Mouse (Mus musculus): ENCODE measurements around the gene Rpa1. TPM values are rescaled to one million over a fixed set of nuclear protein-coding genes. Genes with fewer than 3 reads are reported as not detected.

Rpa1 gene
- total and polyA plus RNA-seq, 2 experiments from 2014 or later = 62.9 to 118 TPM

DNA sequence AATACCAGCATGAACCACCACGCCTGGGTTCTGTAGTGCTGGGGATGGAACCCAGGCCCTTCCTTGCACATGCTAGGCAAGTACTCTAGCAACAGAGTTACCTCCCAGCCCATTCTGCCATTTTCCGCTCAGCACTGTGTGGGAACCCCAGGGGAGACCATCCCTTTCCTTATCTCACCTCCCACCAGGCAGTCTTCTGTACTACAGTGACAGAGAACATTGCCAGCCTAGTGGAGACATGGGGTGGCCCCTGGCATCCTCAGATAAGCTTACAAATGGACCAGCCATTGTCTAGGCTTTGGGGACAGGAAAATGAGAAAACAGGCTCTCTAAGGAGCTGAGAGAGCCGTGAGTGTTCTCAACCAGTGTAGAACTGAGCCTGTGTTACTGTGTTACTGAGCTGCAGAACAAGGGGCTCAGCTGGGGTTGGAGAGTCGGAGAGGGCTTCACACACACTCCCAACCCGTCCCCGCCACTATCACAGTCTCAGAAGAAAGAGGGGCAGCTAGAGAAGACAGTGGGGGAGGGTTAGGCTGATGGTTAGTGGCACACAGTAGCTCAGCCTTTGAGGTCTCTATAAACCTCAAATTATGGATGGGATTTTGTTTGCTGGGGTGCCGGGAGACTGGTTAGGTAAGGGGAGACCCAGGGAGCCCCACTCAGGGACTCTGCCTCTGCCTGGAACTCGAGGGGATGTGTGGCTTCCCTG lies 77.7 kb downstream of the Rpa1 start:
- peaks cover 10% of the 10 kb centered on the region for H3K36me3 ChIP-seq (replicated peaks; ENCODE audit: control insufficient read depth, insufficient read depth, low read length)
- DNase-seq (ENCODE audit: low spot score) = no peak
- no peaks in the 10 kb centered on the region for H3K9me3 ChIP-seq (replicated peaks; ENCODE audit: control insufficient read depth, low read length)
- H3K4me2 ChIP-seq (ENCODE audit: low read depth, low read length) = no peak overlapping the region
- TF ChIP-seq EP300 (IDR thresholded peaks at IDR 0.05; ENCODE audit: low read depth) (no peak), CTCF (IDR thresholded peaks at IDR 0.05; ENCODE audit: low read depth) (no peak)
- ATAC-seq (ENCODE audit: insufficient read depth, low read depth) = no peak
- no peaks in the 10 kb centered on the region for H3K27me3 ChIP-seq (ENCODE audit: control insufficient read depth, insufficient read depth, low read length)
- H3K9ac ChIP-seq (replicated peaks; ENCODE audit: low read depth, low read length) = no peak overlapping the region
- WGBS = 65% methylated on average over 8 of the region's 8 CpGs
- H3K27ac ChIP-seq (ENCODE audit: low read depth) = peak overlapping the region; percentile 43; the same call in 1 of the 2 replicates
- no peak overlapping the region for H3K4me3 ChIP-seq (ENCODE audit: low read depth, low read length)
- H3K4me1 ChIP-seq (ENCODE audit: control insufficient read depth, insufficient read depth) = peaks cover 46% of the 10 kb centered on the region

GRCm38 (mm10) chr11:75269213-75269612 lies 78.9 kb downstream of the Rpa1 start:
- H3K36me3 ChIP-seq (replicated peaks; ENCODE audit: control insufficient read depth, insufficient read depth, low read length) = peaks cover 14% of the 10 kb centered on the region
- 64% methylated on average over 4 of the region's 4 CpGs for WGBS
- no peaks in the 10 kb centered on the region for H3K9me3 ChIP-seq (replicated peaks; ENCODE audit: control insufficient read depth, low read length)
- peaks cover 39% of the 10 kb centered on the region for H3K4me1 ChIP-seq (ENCODE audit: control insufficient read depth, insufficient read depth)
- DNase-seq (ENCODE audit: low spot score) (no peak), ATAC-seq (ENCODE audit: insufficient read depth, low read depth) (no peak)
- no peak for TF ChIP-seq EP300 (IDR thresholded peaks at IDR 0.05; ENCODE audit: low read depth)
- TF ChIP-seq CTCF (IDR thresholded peaks at IDR 0.05; ENCODE audit: low read depth) = no peak
- no peak overlapping the region for H3K27ac ChIP-seq (ENCODE audit: low read depth)
- H3K4me3 ChIP-seq (ENCODE audit: low read depth, low read length) = no peak overlapping the region
- H3K9ac ChIP-seq (replicated peaks; ENCODE audit: low read depth, low read length) = no peak overlapping the region
- H3K4me2 ChIP-seq (ENCODE audit: low read depth, low read length) = no peak overlapping the region
- no peaks in the 10 kb centered on the region for H3K27me3 ChIP-seq (ENCODE audit: control insufficient read depth, insufficient read depth, low read length)

- no peak for DNase-seq (ENCODE audit: low spot score)
- H3K36me3 ChIP-seq (replicated peaks; ENCODE audit: control insufficient read depth, insufficient read depth, low read length) = peaks cover 14% of the 10 kb centered on the region
- H3K4me1 ChIP-seq (ENCODE audit: control insufficient read depth, insufficient read depth) = peaks cover 38% of the 10 kb centered on the region
- 22% methylated on average over 5 of the region's 5 CpGs for WGBS
- no peak for TF ChIP-seq EP300 (IDR thresholded peaks at IDR 0.05; ENCODE audit: low read depth)
- TF ChIP-seq CTCF (IDR thresholded peaks at IDR 0.05; ENCODE audit: low read depth) = no peak
- H3K27me3 ChIP-seq (ENCODE audit: control insufficient read depth, insufficient read depth, low read length) = no peaks in the 10 kb centered on the region
- no peaks in the 10 kb centered on the region for H3K9me3 ChIP-seq (replicated peaks; ENCODE audit: control insufficient read depth, low read length)
- no peak overlapping the region for H3K4me2 ChIP-seq (ENCODE audit: low read depth, low read length)
- peak overlapping the region; percentile 68 for H3K27ac ChIP-seq (ENCODE audit: low read depth)
- peak; percentile 24; the same call in 1 of the 2 replicates for ATAC-seq (ENCODE audit: insufficient read depth, low read depth)
- H3K9ac ChIP-seq (replicated peaks; ENCODE audit: low read depth, low read length) = no peak overlapping the region
- H3K4me3 ChIP-seq (ENCODE audit: low read depth, low read length) = no peak overlapping the region
Measured at GRCm38 (mm10) chr11:75268492-75268891, 79.6 kb downstream of the Rpa1 start.

- no peaks in the 10 kb centered on the region for H3K9me3 ChIP-seq (replicated peaks; ENCODE audit: control insufficient read depth, low read length)
- 30% methylated on average over 9 of the region's 9 CpGs for WGBS
- H3K36me3 ChIP-seq (replicated peaks; ENCODE audit: control insufficient read depth, insufficient read depth, low read length) = peaks cover 14% of the 10 kb centered on the region
- H3K4me2 ChIP-seq (ENCODE audit: low read depth, low read length) = no peak overlapping the region
- DNase-seq (ENCODE audit: low spot score) (no peak), ATAC-seq (ENCODE audit: insufficient read depth, low read depth) (peak; percentile 10; the same call in 1 of the 2 replicates)
- no peak for TF ChIP-seq CTCF (IDR thresholded peaks at IDR 0.05; ENCODE audit: low read depth)
- no peak for TF ChIP-seq EP300 (IDR thresholded peaks at IDR 0.05; ENCODE audit: low read depth)
- H3K4me1 ChIP-seq (ENCODE audit: control insufficient read depth, insufficient read depth) = peaks cover 38% of the 10 kb centered on the region
- H3K9ac ChIP-seq (replicated peaks; ENCODE audit: low read depth, low read length) = no peak overlapping the region
- H3K27ac ChIP-seq (ENCODE audit: low read depth) = peak overlapping the region; percentile 68
- H3K4me3 ChIP-seq (ENCODE audit: low read depth, low read length) = no peak overlapping the region
- H3K27me3 ChIP-seq (ENCODE audit: control insufficient read depth, insufficient read depth, low read length) = no peaks in the 10 kb centered on the region
Measured at GRCm38 (mm10) chr11:75267826-75268281, 80.3 kb downstream of the Rpa1 start.

DNA sequence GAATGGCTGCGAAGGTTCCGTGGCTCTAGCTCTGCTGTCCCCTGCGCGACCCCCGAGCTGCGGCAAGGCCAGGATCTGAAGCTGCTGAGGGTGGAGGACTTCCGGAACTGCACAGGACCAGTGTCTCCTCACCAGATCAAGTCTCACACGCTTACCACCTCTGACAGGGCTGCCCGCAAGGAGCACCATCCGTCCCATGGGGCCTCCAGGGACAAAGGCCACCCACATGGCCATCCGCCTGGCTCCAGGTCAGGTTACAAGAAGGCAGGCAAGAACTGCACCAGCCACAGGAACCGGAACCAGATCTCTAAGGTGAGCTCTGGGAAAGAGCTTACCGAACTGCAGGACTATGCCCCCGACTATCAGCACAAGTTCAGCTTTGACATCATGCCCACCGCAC lies 82.6 kb downstream of the Rpa1 start:
- ATAC-seq (ENCODE audit: insufficient read depth, low read depth) = no peak
- Histone ChIP-seq H3K36me3 (replicated peaks; ENCODE audit: control insufficient read depth, insufficient read depth, low read length) (peaks cover 14% of the 10 kb centered on the region), H3K9me3 (replicated peaks; ENCODE audit: control insufficient read depth, low read length) (no peaks in the 10 kb centered on the region), H3K4me1 (ENCODE audit: control insufficient read depth, insufficient read depth) (peaks cover 42% of the 10 kb centered on the region), H3K27ac (ENCODE audit: low read depth) (no peak overlapping the region), H3K9ac (replicated peaks; ENCODE audit: low read depth, low read length) (no peak overlapping the region), H3K4me2 (ENCODE audit: low read depth, low read length) (no peak overlapping the region), H3K4me3 (ENCODE audit: low read depth, low read length) (no peak overlapping the region), H3K27me3 (ENCODE audit: control insufficient read depth, insufficient read depth, low read length) (no peaks in the 10 kb centered on the region)
- no peak for DNase-seq (ENCODE audit: low spot score)
- TF ChIP-seq EP300 (IDR thresholded peaks at IDR 0.05; ENCODE audit: low read depth) (no peak), CTCF (IDR thresholded peaks at IDR 0.05; ENCODE audit: low read depth) (no peak)
- WGBS = 76% methylated on average over 15 of the region's 15 CpGs
